Mouse (Mus musculus): ENCODE data around the gene Ifrd2.

Gene Ifrd2

GRCm38 (mm10) chr9:107599433-107599832 lies 12.0 kb downstream of the Ifrd2 start:
- DNase-seq (ENCODE audit: low spot score in 2 of 2), result no peak

- DNase-seq (ENCODE audit: low spot score in 2 of 2), result no peak
Measured at GRCm38 (mm10) chr9:107599842-107600241, 12.4 kb downstream of the Ifrd2 start.

- DNase-seq (ENCODE audit: low spot score in 2 of 2), result no peak
Measured at GRCm38 (mm10) chr9:107600745-107601144, 13.3 kb downstream of the Ifrd2 start.

- DNase-seq (ENCODE audit: low spot score in 2 of 2), result no peak
Measured at GRCm38 (mm10) chr9:107601275-107601674, 13.8 kb downstream of the Ifrd2 start.

GRCm38 (mm10) chr9:107602068-107602648 lies 14.7 kb downstream of the Ifrd2 start:
- peak; percentile 81 to 93 for DNase-seq (ENCODE audit: low spot score in 2 of 2)

GRCm38 (mm10) chr9:107603251-107603650 lies 15.8 kb downstream of the Ifrd2 start:
- no peak for DNase-seq (ENCODE audit: low spot score in 2 of 2)

- DNase-seq (ENCODE audit: low spot score in 2 of 2), result no peak
Measured at GRCm38 (mm10) chr9:107605041-107605661, 17.7 kb downstream of the Ifrd2 start.

GRCm38 (mm10) chr9:107606591-107606990 lies 19.1 kb downstream of the Ifrd2 start:
- no peak for DNase-seq (ENCODE audit: low spot score in 2 of 2)

GRCm38 (mm10) chr9:107607036-107607435 lies 19.6 kb downstream of the Ifrd2 start:
- DNase-seq (ENCODE audit: low spot score in 2 of 2), result no peak

- DNase-seq (ENCODE audit: low spot score in 2 of 2), result no peak
Measured at GRCm38 (mm10) chr9:107607653-107608245, 20.3 kb downstream of the Ifrd2 start.

- DNase-seq (ENCODE audit: low spot score in 2 of 2), result no peak
Measured at GRCm38 (mm10) chr9:107608741-107609432, 21.4 kb downstream of the Ifrd2 start, which contains the start of gene Sema3b. Gene Sema3b (minus strand): TSS chr9:107609229.

- DNase-seq (ENCODE audit: low spot score in 2 of 2), result no peak
Measured at GRCm38 (mm10) chr9:107609433-107609830, 22.0 kb downstream of the Ifrd2 start.

GRCm38 (mm10) chr9:107611456-107612190 lies 24.2 kb downstream of the Ifrd2 start:
- DNase-seq (ENCODE audit: low spot score in 2 of 2), result no peak

GRCm38 (mm10) chr9:107612191-107612944 lies 24.9 kb downstream of the Ifrd2 start:
- peak; percentile 94 to 98 for DNase-seq (ENCODE audit: low spot score in 2 of 2)

- no peak for DNase-seq (ENCODE audit: low spot score in 2 of 2)
Measured at GRCm38 (mm10) chr9:107612945-107613569, 25.6 kb downstream of the Ifrd2 start.

GRCm38 (mm10) chr9:107615035-107615434 lies 27.6 kb downstream of the Ifrd2 start:
- DNase-seq (ENCODE audit: low spot score in 2 of 2), result no peak

- no peak for DNase-seq (ENCODE audit: low spot score in 2 of 2)
Measured at GRCm38 (mm10) chr9:107617461-107617860, 30.0 kb downstream of the Ifrd2 start.

- no peak for DNase-seq (ENCODE audit: low spot score in 2 of 2)
Measured at GRCm38 (mm10) chr9:107618098-107618497, 30.7 kb downstream of the Ifrd2 start.

GRCm38 (mm10) chr9:107618778-107619545 lies 31.5 kb downstream of the Ifrd2 start:
- no peak for DNase-seq (ENCODE audit: low spot score in 2 of 2)

- DNase-seq (ENCODE audit: low spot score in 2 of 2), result no peak
Measured at GRCm38 (mm10) chr9:107619546-107619879, 32.1 kb downstream of the Ifrd2 start.
